Mouse (Mus musculus) thymus, adult 2 months (tissue): ENCODE measurements around the gene Lat.

Experiments
- CTCF ChIP-seq: fragments of 200-500 bp; IDR thresholded peaks from 2 replicates; pipeline ENCODE4 v1.5.1; 2012; ENCODE audit warnings: mild to moderate bottlenecking, control low read depth, low read length, moderate library complexity, borderline replicate concordance; ENCODE audit not compliant: control insufficient read depth, poor library complexity, insufficient read depth; ENCODE audit errors: extremely low read depth
- POLR2A ChIP-seq: fragments of 200-500 bp; IDR thresholded peaks from 2 replicates; pipeline ENCODE4 v1.6.1; 2012; ENCODE audit warnings: mild to moderate bottlenecking, low read length, control low read depth, moderate library complexity; ENCODE audit not compliant: control insufficient read depth, poor library complexity, insufficient read depth; ENCODE audit errors: extremely low read depth

DNA sequence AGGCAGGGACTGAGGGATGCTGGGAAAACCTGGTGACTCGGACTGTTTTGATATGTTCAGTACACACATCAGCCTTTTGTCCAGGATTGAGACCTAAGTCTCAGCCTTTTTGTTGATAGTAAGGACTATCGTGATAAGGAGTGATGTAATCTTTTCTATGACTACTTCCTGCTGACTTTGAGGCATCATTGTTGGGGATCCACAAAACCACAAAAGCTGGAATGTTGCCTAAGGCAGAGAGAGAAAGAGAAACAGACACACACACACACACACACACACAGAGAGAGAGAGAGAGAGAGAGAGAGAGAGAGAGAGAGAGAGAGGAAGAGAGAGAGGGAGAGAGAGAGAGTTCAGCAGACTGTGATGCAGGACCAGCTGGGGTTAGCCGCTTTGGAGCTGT lies 49.1 kb upstream of the Lat start:
- TF ChIP-seq CTCF (no peak), POLR2A (no peak)
